Mouse (Mus musculus) myocyte (in vitro differentiated cells): ENCODE data around the gene Slc5a3.

Experiments used
- MYOD1 ChIP-seq, 3 experiments: IDR thresholded peaks; one replicate each; pipeline ENCODE4 v1.6.1; 2011; ENCODE audit warnings: control low read depth in 2 of 3, low read depth in 2 of 3, mild to moderate bottlenecking in 2 of 3, moderate library complexity in 1 of 3; ENCODE audit not compliant: insufficient read length in 2 of 3, control insufficient read depth in 1 of 3
- POLR2AphosphoS2 ChIP-seq: IDR thresholded peaks from one replicate; pipeline ENCODE4 v1.6.1; 2011; ENCODE audit warnings: low read depth, control low read depth; ENCODE audit not compliant: insufficient read length

GRCm38 (mm10) chr16:92129843-92130242 is 71.7 kb downstream of the Slc5a3 start:
- no peak for TF ChIP-seq MYOD1 (IDR thresholded peaks at IDR 0.05; ENCODE audit: control insufficient read depth in 1 of 3, insufficient read length in 2 of 3, low read depth in 2 of 3)
- no peak for TF ChIP-seq POLR2AphosphoS2
